Mouse (Mus musculus) induced T-regulatory cell, adult 2 months (primary cell): ENCODE measurements around the gene Foxn1.
A peak's percentile ranks its signal among the peaks of the same experiment; 100 is the strongest.

Source experiments
- DNase-seq: peaks from one replicate; pipeline ENCODE4 v3.0.0-alpha.2; 2012; ENCODE audit warnings: low read depth

Gene Foxn1

GRCm38 (mm10) chr11:78386508-78387043 lies at the start of gene Foxn1:
Foxn1 (minus strand) TSS chr11:78386558.
- no peak for DNase-seq

DNA sequence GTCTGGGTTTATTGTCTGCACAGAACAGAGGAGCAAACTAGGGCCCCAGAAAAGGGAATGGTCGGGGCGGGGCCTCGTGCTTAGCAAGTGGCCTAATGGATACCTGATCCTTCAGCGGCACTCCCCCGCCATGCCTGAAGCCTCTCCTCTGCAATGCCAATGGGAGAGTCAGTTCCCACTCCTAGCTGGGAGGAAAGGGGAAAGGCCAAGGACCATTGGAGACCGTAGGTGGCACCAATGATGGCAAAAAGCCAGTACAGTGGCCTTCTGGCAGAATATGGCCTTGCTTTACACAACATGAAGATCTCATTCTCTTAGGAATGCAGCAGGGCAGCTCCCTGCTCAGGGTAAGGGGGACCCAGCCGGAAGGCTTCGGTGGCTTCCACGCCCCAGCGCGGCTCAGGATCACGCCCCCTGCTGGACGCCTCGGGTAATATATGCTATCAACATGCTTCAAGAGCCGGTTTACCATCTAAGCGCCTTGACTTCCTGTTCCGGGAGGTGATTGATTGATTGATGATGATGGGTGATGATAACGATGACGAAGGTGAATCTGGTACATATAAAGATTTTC lies 49.5 kb upstream of the Foxn1 start:
- DNase-seq = peak; percentile 73

GRCm38 (mm10) chr11:78434052-78434451 lies 47.7 kb upstream of the Foxn1 start:
- DNase-seq = no peak

GRCm38 (mm10) chr11:78431176-78431575 lies 44.8 kb upstream of the Foxn1 start:
- DNase-seq = no peak

DNA sequence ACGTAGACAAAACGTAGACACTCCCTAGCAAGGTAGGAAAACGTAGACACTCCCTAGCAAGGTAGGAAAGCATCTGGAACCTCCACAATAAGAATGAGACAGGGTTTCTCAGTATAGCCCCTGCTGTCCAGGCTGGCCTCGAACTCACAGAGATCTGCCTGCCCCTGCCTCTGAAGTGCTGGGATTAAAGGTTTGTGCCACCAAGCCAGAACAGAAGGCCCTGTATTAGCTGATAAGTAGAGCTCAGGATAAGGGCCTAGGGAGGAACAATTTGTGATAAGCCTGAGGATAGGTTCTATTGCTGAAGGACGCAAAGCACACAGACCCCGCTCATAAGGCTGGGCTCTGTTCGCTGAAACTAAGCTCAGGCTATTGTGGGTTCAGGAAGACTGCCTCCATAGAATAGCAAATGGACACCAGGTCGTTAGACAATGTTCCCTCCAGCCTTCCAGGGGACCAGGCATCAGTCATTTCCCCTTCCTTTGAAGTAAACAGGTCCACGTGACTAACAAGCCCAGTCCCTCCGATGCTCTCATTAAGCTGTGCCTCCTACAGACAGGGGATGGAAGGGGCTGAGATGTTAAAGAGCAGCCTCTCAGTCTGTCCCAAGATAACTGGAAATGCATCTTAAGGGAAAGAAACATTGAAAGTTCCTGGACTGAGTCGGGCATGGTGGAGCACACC lies 44.0 kb upstream of the Foxn1 start:
- DNase-seq = no peak

GRCm38 (mm10) chr11:78428309-78428708 lies 42.0 kb upstream of the Foxn1 start:
- DNase-seq = no peak

DNA sequence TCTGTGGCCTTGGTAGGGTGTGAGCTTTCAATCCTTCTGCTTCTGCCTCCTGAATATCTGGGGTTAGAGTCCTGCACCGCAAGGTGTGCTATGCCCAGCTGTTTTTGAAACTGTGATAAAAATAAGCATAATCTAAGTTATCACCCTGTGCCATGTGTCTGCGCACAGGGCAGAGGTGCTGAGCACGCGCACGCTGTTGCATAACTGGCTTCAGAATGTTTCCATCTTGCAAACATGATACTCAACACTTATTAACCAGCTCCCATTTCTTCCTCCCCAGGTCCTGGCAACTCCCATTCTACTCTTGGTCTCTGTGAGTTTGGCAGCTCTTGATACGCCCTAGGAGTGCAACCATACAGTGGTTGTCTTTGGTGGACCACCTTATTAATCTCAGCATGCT lies 41.3 kb upstream of the Foxn1 start:
- DNase-seq = no peak

DNA sequence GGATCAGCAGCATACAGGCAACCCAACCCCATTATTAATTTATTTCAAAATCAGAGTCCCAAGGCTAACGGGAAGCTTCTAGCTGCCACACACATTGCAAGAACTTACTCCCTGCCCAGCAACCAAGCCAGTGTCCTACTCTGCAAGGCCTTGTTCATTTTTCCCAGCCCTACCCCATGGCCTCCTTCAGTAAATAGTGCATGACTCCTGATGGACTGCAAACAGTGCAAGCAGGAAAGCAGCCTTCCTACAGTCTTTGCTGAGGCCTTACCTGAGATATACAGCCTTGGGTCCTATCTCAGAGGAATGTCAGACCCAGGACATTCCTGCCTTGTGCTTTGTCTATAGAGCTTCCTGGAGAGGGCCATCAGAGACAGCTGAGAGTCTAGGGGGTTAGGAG lies 39.2 kb upstream of the Foxn1 start:
- DNase-seq = no peak

DNA sequence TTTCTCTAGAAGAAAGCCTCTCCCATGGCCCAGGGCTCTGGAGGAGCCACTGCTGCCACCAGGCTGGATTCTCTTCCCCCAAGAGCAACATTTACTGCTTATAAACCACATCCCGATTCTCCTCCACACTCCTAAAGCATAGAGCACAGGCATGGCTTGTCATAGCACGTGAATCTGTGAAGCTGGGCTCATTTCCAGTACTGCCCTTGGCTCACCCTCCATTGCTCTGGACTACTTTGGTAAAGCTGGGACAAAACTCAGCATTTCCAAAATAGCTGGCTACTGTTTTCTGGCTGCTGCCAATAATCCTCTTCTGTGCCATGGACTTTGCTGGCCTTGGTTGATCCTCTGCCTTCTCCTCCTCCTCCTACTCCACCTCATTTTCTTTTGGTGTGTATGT lies 38.0 kb upstream of the Foxn1 start:
- DNase-seq = no peak

DNA sequence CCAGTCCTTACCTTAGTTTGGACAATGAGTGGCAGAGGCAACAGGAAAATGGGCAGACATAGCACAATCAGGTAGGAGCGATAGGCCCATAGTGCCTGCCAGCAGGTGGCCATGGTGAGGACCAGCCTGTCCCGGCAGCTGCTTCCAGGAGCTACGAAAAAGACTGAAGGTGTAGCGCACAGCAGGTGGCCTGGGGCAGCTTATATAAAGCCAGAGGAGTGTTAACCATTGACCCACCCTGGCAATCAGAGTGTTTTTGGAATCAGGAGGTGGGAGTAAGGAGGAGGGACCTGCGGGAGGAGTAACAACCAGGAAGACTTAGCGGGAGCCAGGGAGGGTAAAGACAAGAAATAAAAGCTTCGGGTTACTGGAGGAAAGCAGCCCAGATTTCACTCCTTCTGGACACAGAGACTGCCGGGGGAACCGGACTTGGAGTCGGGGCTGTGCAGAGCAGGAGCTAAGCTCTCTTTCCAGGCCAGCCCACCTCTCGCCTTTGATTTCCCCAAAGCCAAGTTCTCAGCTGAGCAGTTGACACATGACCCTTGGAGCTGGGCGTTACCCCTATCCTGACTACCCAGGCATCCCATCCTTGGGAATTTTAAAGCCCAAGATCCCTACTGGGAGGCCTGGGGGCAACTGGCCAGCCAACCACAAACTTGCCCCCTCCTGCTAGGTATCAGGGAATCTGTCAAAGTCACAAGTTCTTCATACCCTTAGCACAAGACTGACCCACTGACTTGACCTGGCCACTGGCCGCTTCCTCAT lies 35.9 kb upstream of the Foxn1 start, which contains the start of gene Slc13a2:
Slc13a2 (minus strand) TSS at position 163 of the 765 bp plus-strand sequence.
- DNase-seq = no peak

GRCm38 (mm10) chr11:78421201-78422009 lies 35.0 kb upstream of the Foxn1 start:
- DNase-seq = no peak

DNA sequence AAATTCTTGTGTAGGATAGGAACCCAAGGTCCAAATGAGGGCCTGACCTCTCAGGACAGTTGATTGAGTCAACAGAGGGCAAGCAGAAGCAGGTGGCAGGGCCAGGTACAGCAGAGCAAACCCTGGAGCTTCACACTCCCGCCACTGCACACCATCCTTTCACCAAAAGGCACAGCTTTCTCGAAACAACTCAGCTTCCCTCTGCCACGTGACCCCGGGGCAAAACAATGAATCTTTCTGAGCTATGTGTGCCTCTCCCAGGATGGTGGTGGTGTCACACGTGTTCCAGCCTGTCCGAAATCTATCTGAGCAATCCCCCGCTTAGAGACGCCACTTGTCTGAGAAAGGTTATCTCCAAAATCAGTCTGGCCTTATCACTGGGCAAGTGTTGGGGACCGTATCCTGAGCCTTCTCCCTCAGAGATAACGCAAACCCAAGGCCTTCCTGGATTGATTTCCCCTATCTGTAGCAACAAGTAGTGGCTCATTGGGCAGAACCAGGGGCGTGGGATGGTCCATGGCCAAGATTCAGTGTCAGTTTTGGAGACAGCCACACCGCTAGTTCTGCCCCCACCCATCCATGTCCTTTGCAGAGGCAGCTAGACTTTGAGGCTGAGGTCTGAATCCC lies 34.0 kb upstream of the Foxn1 start:
- no peak for DNase-seq

- DNase-seq = no peak
Observed at GRCm38 (mm10) chr11:78416854-78417253, 30.5 kb upstream of the Foxn1 start.

- DNase-seq = no peak
Observed at GRCm38 (mm10) chr11:78412861-78413260, 26.5 kb upstream of the Foxn1 start.

DNA sequence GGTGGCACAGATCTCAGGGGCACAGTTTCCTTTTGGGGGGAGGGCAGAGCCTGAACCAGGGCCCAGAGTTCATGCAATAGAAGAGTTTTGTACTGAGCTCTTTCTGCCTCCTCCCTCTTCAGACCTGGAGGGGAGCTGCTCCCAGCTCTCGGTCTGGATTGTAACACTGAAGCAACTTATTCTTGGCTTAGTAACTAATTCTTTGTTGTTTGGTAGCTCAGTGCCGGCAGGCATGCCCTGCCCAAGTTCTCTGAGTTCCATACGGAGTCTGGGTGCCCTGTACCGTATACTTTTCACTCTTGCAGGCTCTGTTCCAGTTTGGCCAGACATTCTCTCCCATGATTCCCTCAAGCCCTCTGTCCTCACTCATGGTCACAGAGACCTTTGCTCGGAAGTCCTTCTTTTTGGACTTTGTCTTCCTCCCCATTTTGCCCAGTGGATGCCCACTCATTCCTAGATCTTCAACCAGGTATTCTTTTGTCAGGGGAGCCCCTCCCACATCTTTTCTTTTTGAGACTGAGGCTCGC lies 26.0 kb upstream of the Foxn1 start:
- no peak for DNase-seq

DNA sequence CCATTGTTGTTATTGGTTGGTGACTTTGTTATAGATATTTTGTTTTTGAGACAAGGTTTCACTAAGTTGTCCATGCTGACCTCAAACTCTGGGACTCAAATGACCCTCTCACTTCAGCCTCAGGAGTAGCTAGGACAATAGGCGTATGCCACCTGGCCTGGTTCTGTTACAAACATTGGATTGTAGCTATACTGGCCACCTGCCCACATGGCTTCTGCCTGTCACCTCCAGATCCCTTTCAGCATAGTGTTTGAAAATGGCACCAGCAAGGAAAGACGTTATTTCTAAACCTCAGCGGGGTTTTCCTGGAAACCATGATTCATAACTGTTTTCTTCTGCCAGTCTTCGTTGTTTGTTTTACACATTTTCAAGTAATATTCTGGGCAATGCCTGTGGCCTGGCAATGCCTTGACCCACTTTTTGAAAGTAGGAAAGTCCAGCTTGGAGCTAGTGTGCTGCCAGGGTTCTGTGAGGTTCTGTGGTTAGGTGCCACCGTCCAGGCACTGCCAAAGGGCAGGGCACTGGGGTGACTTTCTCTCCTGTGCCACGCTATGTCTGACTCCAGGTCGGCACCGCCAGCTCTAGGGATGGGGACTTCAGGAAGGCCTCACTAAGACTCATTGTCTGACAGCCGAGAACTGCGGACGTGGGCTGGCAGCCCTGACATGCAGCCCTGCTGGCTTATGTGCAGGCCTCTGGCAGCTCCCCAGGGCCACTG lies 25.4 kb upstream of the Foxn1 start:
- no peak for DNase-seq

GRCm38 (mm10) chr11:78408256-78409240 lies 22.2 kb upstream of the Foxn1 start:
- DNase-seq = no peak

DNA sequence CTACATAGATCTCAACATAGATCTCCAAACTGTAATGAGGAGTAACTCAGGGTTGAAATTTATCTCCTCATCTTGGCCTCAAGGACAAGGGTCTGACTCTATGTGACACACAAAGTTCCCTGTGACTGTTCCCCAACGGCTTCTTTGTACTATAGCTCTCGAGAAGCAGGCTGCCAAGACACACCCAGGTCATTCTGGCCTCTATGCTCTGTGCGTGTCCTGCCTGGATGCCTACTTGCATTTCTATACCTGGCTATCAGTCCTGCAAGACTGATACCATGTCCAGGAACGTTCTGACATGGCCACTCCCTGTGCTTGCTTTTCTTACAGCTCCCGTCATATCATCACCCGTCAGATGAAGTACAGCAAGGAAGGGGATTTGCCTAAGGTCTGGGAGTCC lies 15.7 kb upstream of the Foxn1 start:
- no peak for DNase-seq

- DNase-seq = no peak
Observed at GRCm38 (mm10) chr11:78401469-78401868, 15.1 kb upstream of the Foxn1 start.
